Mouse (Mus musculus): ENCODE data around the gene 1700029I15Rik.
A peak's percentile ranks its signal among the peaks of the same experiment; 100 is the strongest.
"Not testable (repeated sequence)": the region's sequence is repeated elsewhere in the genome, so short reads cannot be mapped to it uniquely, and the experiment has no call there.

1700029I15Rik gene

DNA sequence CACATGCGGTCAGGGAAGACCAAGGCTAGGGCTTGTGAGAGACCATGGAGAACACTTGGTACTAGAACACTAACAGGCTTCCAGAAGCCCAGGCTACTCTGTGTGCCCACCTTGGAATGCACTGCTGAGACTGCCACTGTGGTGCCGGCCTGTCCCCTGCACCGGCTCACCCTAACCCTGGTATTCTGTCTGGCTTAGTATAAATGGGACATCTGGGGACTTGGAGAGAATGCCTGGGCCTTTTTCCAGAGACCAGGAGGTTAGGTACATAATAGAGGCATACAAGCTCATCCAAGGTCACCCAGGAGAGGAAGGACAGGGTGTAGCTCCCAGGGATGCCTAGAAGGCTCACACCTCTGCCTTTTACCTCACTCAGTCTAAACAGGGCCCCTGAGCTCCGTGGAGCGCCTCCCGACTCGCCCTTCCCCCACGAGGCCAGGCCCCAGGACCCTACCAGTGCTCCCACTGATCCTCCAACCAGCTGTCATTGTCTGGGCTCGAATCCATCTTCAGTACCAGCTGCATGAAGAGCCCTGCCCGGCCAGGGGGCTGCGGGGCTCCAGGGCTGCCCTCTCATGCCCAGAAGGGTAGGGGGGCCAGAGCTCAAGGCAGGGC is 9.5 kb downstream of the 1700029I15Rik start:
- no peak for DNase-seq (ENCODE audit: low read depth, low spot score)

DNA sequence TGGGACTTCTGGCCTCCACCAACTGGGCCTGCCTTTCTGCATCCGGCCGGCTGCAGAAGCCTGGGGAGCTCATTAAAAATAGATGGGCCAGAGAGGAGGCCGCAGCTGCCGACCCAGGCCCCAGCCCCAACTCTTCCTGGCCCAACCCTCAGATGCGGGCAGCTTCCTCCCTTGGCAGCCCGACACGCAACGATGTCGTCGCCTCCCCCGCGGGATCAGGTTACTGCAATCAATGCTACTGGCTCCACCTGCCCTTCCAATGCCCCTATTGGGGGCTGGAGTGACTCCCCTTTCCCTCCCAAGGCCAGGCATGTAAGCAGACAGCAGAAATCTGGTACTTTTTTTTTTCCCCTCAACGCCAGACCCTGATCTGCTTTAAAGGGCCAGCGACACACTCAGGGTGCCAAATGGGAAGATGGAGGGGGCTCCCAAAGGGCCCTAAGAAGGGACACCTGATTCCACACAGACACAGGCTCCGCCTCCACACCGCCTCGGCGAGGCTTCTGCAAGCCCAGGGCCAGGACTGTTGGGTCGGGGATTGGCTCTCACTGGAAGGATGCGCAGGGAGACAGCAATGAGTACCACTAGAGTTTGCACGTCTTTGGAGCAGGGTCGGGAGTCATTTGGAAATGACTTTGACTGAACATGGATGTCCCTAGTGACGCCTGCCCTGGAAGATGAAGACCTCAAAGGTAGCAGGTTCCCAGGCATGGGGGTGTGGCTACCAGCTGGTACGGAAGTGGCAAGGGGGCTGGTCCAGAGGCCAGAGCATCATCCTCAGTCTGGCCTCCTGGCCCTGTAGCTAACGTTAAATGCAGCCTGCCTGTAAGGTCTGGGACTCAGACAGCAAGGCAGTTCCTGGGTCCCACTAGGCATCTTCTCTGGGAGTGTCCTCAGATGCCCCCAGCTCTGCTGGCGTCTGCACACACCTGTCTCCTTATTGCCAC is 10.3 kb downstream of the 1700029I15Rik start:
- peak; percentile 72 for DNase-seq (ENCODE audit: low read depth, low spot score)

DNA sequence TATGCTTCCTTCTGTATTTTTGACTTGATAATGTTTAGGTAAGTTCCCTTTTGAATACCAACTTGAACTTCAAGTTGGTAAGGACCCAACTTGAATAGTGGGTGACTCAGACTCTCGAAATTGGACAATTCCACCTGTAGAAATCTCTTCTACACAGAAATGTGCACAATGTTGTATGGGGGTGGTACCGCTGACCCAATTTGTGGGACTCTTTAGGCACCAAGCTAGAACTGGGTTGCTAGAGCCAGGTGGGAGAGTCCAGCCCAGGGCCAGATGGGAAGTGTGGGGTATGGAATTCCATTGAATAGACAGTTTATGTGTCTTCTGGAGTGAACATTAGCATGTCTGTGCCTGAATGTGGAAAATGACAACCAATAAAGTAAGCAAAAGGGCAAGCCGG is 13.2 kb downstream of the 1700029I15Rik start:
- no peak for DNase-seq (ENCODE audit: low read depth, low spot score)

DNA sequence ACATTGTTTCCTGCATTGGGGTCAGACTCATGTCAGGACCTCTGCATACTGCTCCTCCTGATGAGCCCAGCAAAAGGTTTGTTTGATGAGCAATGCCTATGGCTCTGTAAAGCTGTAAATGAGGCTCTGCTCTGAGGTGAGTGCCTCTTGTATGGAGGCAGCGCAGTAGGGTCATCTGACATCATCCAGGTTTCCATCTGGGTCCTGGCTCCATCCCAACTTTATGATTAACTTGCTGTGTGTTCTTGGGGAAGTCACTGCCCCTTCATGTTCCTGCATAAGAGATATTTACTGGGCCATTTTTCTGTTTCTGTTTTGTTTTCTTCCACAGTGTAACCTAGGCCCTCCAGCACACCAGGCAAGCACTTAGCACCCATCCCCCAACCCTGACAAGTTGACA is 15.1 kb downstream of the 1700029I15Rik start:
- no peak for DNase-seq (ENCODE audit: low read depth, low spot score)

DNA sequence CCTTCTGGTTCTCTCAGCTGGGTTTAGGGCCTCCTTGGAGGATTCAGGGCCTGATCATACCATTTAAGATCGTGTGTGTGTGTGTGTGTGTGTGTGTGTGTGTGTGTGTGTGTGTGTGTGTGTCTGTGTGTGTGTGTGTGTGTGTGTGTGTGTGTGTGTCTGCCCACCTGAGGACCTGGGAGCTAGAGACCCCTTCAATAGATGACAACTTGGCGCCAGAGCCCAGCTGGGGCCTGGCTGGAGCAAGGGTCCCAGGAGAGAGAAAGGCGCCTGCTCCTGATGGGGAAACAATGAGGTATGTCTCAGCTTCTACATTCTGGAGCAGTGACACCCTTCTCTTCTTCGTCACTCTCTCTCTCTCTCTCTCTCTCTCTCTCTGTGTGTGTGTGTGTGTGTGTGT is 17.5 kb downstream of the 1700029I15Rik start:
- not testable (repeated sequence) for DNase-seq (ENCODE audit: low read depth, low spot score)

DNA sequence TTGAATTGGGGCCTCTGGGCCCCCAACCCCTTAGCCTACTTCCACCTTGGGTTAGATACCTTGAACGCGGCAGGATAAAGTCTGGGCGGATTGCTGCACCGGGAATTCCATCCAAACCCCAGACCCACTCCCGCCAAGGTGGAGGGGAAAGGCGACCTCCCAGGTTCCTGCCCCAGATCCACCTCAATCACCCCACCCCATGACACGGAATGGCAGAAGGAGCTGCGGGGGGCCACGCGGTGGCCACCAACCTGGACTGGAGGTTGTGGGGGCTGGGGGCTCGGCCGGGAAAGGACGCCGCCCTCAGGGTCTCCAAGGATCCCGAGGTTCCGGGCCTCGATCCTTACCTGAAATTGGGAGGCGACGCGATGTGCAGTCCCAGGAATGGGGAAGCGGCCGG is 18.3 kb downstream of the 1700029I15Rik start:
- DNase-seq (ENCODE audit: low read depth, low spot score) = no peak

DNA sequence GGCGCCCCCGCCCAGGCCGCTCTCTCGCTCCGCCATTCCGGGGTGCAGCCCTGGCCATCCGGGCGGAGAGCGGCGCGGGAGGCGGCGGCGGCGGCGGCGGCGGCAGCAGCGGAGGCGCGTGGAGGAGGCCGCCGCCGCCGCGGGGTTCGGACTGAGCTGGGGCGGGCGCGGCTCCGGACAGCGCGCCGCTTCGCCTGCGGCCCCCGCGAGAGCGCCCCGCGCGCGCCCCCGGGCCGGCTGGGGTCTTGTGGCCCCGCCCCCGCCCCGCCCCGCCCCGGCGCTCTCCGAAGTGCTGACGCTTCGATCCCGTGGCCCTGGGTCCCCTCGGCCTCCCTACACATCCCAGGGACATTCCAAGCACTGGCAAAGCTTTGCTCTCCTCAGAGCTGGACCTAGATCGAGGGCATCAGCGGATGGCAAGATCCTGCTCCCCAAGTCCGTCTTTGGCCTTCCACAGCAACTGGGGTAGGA is 18.8 kb downstream of the 1700029I15Rik start, which contains the start of gene Mapk8ip1:
Mapk8ip1 (minus strand) TSS at position 173 of the 471 bp plus-strand sequence.
- peak; percentile 32 for DNase-seq (ENCODE audit: low read depth, low spot score)

DNA sequence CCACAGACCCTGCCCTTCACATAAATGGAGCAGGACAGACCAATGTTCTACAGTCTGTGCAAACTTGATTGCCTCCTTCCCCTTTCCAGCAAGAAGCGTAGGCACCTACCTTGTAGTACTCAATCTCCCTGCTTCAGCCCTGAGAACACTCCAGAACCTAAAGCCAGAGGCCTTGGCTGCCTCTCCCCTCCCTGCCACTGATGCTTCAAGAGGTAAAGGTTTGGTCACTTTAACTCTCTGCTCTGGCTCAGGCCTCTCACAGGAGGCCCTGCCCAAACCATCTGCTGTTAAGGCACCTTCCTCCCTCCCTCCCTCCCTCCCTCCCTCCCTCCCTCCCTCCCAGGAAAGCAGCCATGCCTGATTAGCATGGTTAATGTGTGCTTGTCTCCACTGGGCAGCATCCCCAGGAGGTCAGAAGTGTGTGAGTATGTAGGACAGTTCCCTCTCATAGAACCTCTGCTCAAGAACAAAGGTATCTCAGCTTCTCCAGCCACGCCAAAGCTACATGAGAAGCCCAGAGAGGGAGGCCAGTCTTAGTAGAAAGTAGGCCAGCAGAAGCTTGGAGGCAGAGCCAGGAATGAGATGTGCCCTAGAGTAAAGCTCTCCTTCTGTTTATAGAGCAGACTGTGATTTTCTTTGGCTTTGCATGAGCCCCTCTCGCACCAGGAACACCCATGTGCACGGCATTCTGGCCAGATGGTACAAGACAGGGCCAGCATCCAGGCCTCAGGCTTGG is 20.4 kb downstream of the 1700029I15Rik start:
- DNase-seq (ENCODE audit: low read depth, low spot score) = no peak

DNA sequence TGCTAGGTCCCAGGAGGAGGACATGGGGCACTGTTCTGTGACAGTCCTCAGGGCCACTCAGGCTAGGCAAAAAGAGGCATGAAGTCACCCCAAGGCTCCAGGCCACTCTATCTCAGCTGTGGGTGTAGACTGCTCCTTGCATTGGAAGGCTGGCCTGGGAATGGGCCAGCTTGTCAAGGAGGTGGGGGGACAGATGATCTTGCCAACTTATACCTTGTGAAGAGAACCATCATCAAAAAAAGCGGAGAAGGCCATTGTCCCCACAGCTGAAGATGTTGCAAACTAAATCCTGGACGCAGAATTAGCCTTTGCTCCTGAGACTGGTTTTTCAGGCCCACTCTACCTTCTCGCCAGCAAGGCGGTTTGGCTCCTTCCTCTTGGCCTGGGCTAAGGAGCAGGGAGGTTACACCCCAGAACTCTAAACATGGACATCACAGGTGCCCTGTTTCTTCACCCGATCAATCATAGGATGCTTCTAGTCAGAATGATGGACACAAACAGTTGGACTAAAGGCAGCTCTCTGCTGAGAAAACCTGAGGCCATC is 21.5 kb downstream of the 1700029I15Rik start:
- no peak for DNase-seq (ENCODE audit: low read depth, low spot score)

DNA sequence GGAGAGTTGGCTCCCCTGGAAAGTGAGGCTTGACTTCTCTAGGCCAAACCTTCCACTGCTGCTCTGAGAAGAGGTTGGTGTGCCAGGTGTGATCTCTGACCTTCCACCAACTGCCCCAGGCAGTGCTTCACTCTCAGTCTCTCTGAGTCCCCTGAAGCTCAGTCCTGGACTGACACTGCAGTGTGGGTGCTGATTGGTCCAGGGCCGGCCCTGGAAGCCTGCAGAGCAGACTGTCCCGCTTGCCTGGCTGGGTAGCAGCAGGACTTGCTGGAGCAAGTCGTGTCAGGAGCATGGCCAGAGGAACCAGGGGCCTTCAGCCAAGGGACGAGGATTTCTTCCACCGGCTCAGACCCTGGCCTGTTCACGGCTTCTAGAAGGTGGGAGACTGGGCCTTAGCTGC is 22.4 kb downstream of the 1700029I15Rik start:
- DNase-seq (ENCODE audit: low read depth, low spot score) = no peak

DNA sequence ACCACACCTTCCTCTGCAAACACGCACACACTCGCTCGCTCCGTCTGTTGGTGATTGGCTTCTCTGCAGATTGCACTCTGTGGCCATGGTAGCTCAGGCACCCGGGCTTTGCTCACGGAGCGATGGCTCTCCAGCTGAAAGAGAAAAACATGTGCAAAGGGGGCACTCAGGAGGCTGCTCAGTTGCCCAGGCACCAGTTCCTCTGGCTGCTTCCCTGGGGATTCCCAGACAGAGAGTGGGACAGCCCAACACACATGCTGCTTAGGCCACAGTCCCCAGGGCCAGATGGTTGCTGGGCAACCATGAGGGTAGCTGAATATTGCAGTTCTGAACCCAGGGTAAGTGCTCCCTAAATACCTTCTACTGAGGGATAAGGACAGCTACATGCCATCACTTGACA is 23.3 kb downstream of the 1700029I15Rik start:
- no peak for DNase-seq (ENCODE audit: low read depth, low spot score)

DNA sequence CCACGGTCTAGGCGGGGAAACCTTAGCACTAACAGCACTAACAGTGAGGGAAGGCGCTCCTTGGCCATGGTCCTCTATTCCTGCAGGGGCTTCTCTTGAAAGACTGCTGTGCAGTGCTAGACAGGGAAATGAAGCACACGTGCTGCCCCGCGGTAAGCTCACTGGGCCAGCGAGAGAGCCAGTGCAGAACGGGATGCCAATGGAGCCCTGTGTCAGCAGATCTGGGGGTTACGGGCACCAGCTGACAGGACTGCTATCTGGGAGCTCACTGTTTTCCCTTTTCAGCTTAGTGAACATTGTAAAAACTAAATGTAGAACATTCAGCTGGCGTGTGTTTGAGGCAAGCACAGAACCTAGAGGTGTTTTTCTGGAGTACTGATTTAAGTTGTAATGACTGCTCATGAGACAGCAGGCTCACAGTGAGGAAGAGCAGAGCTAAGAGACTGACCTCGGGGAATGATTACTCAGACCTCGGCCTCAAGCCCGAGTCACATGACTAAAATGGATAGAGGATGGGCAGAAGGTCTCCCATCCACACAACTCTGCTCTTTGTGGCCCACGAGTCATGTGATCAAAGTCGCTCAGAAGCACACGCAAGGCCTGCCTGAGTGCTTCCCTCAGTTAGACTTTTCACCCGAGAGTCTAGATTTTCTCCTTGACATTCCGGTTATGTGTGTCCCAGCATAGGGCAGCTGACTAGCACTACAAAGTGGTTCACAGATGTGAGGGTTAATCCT is 26.1 kb downstream of the 1700029I15Rik start:
- no peak for DNase-seq (ENCODE audit: low read depth, low spot score)

DNA sequence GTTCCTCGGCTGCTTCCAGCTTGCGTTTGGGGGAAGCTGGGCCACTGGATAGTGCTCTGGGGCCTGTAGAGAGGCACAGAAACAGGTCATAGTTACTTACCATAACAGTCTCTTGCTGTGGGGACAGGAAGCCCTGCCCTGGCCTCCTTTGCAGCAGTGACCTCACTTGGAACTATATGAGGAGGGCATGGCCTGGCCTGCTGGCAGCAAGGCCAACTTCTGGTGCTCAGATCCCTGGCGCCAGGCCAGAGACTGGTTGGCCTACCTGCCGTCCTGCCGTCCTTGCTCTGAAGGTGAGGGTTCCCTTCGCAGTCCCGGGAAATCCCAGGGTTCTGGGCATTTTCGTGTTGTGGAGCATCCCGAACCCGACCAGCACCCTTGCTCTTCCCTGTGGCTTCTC is 29.4 kb downstream of the 1700029I15Rik start:
- no peak for DNase-seq (ENCODE audit: low read depth, low spot score)

DNA sequence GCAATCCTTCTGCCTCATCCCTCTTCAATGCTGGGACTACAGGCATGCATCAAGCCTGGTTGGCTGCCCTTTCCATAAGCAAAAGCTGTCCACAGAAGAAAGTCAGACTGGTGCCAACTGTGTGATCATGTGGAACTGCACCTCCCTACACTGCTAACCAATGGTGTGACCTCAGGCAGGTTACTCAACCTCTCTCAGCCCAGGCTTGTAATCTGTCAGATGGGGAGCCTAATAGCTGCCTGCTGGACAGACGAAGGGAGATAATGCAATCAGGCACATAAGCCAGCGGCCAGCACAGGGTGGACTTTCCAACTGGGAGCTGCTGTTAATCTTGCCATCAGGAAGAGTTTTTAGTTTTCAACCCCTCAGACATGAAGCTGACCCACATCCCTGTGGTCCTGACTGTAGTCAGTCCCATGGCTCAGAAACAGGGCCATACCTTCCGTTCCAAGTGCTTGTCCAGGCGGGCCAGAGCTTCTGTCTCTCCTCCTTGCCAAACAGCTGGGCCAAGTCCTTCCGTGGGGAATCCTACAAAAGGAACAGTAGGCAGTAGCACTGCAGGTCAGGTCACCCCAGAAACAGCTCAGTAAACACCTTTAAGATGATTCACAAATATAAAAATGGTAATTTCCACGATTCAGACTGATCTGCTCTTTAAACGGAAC is 39.5 kb downstream of the 1700029I15Rik start:
- DNase-seq (ENCODE audit: low read depth, low spot score) = no peak

DNA sequence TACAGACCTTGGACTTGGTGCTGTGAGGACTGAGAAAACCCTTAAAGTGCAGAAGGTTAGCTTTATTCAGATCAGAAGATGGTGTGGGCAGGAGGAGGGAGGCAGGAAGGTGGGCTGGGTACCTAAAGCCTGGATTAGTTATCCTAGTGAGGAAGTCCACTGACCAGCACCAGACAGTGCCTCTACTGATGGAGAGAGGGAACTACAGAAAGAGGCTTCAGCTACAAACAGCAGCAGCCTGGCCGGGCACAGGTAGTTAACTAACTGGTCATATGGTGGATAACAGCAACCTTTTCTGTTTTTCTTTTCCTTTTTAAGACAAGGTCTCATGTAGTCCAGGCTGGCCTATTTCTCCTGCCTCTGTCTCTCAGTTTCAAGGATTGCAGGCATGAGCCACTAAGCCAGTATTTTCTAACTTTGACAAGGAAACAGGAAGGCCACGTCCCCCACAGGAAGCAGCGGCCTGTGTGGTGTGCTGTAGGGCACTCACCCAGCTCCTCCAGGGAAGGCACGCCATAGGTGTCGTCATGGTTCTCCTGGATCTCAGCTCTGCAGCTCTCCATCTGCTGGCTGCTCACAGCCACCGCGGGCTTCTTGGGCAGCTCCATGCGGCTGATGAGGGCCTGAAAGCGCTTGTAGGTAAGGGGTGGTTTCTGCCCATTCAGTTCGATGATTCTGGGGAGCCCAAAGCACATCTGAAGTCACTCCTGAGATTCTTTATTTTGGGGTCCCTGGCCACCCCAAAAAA is 40.2 kb downstream of the 1700029I15Rik start:
- DNase-seq (ENCODE audit: low read depth, low spot score) = no peak

DNA sequence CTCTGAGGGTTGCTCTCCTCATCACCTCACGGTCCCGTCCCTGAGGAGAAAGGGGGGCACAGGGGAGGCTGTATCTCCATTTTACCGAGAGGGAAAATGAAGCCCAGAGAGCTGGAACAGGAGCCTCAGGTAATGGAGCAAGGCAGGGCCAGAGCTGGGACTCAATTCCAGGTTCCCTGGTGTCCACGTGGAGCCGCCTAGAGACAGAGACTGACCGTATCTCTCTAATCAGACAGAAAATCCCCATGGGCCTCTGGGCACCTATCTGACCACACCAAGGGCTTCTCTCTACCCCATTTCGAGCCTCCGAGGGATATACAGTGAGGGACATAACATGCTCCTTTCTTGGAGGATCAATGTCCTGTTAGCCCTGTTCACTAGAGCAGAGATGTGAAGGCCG is 40.8 kb downstream of the 1700029I15Rik start:
- no peak for DNase-seq (ENCODE audit: low read depth, low spot score)

DNA sequence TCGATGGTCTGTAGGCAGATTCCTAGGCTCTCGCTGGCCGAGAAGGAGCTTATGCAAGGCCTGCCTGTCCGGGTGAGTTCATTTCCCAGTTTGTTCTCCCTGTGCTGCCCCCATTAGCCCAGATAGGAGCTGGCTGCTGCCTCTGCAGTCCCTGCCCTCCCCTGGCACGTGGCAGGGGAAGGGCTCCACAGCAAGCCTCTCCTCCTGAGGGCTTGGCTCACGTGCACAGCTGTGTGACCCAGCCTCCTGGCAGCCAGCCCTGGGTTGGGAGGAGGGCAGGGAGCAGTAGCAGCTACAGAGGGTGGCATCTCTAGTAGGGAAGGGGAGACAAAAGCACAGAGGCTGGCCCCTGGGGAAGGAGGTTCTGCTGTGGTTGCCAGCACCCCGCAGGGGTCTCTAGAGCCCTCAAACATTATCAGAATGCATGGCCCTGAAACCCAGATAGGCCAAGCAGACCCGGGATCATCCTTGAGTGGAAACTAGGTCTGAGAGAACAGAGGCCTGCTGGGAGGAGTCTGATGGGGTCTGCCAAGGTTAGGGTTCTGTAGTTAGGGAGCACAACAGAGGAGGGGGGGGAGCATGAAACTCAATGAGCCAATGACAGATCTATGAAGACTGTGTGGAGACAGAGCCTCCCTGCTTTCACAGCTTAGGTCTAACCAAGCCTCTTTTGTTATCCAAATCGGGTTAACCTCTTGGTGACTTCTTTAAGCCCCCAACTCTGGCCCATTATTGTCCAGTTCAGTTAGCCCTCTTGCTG is 41.5 kb downstream of the 1700029I15Rik start:
- no peak for DNase-seq (ENCODE audit: low read depth, low spot score)

DNA sequence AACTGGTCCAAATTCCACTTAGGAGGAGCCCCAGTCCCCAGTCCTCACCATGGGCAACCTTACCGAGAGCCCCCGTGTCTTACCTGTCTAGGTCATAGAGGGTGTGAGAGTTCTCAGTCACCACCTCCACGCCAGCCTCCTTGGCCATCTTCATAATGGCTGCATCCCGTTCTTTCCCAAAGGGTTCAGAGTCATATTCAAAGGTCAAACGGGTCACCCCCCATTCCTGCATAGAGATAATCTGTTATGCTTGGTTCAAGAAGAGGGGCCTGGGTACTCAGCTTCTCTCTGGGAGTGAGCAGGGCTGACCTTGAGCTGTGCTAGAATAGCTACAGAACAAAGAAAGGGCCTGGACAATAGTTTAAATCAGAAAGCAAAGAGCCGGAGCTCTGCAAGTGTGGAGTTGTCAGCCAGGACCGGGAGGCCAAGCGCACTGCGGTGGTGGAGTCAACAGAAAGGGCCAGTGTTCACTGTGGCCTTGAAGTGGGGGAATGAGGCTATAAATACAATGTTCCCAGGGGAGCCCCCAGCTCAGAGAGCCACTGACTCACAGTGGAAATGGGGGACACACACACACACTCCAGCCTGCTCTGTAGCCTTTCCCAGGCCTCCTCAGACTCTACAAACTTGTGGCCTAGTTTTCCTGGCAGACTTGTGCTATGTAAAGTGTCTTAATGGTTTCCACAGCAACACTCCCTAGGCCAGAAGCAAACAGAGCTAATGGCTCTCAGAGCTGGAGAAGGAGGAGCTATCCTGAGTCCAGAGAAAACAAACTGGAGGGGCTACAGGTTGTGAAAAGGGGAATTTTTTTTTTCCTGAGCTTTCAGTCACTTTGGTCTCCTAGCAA is 42.3 kb downstream of the 1700029I15Rik start:
- DNase-seq (ENCODE audit: low read depth, low spot score) = no peak

All from embryo, embryonic 11.5 days (tissue).